Mouse (Mus musculus) stomach, postnatal 0 days (tissue): ENCODE results near the gene Chst3.

Source experiments
- CTCF ChIP-seq: IDR thresholded peaks from 2 replicates; pipeline ENCODE4 v1.5.1; 2016; ENCODE audit warnings: antibody characterized with exemption, low read depth, mild to moderate bottlenecking, moderate library complexity
- EP300 ChIP-seq: optimal IDR thresholded peaks from 2 replicates; pipeline ENCODE3; 2016; ENCODE audit warnings: antibody characterized with exemption

GRCm38 (mm10) chr10:60168306-60168705, 50.8 kb downstream of the Chst3 start:
- TF ChIP-seq EP300 (no peak), CTCF (no peak)
